Mouse (Mus musculus): ENCODE results near the gene Slc13a5. TPM values are rescaled to one million over a fixed set of nuclear protein-coding genes. Genes with fewer than 3 reads are reported as not detected.
A peak's percentile ranks its signal among the peaks of the same experiment; 100 is the strongest.

The Slc13a5 gene
- polyA plus RNA-seq, 1 experiment from 2014 or later: 2.0 TPM

GRCm38 (mm10) chr11:72271761-72272160, 4.7 kb upstream of the Slc13a5 start:
- Histone ChIP-seq H3K36me3 (replicated peaks; ENCODE audit: control insufficient read depth, insufficient read depth) (no peaks in the 10 kb centered on the region), H3K9ac (no peak overlapping the region), H3K27me3 (ENCODE audit: control insufficient read depth, insufficient read depth, low read length) (0 out of 2 replicates have a peak, but pooled peaks cover 5% of the 10 kb centered on the region), H3K4me2 (replicated peaks) (no peak overlapping the region), H3K4me3 (replicated peaks; ENCODE audit: low read length) (no peak overlapping the region), H3K27ac (no peak overlapping the region), H3K4me1 (replicated peaks; ENCODE audit: control insufficient read depth, insufficient read depth, low read length) (no peaks in the 10 kb centered on the region), H3K9me3 (ENCODE audit: control insufficient read depth, low read length) (no peaks in the 10 kb centered on the region)
- no peak for ATAC-seq (ENCODE audit: low FRiP score)
- WGBS: 79% methylated on average over 1 of the region's 1 CpGs
- DNase-seq (ENCODE audit: low spot score): no peak

- Histone ChIP-seq H3K4me1 (replicated peaks; ENCODE audit: control insufficient read depth, insufficient read depth, low read length) (peaks cover 4% of the 10 kb centered on the region; the same call in 1 of the 2 replicates), H3K9me3 (ENCODE audit: control insufficient read depth, low read length) (no peaks in the 10 kb centered on the region), H3K9ac (peak overlapping the region; percentile 47), H3K4me2 (replicated peaks) (peak overlapping the region; percentile 72), H3K36me3 (replicated peaks; ENCODE audit: control insufficient read depth, insufficient read depth) (no peaks in the 10 kb centered on the region), H3K4me3 (replicated peaks; ENCODE audit: low read length) (peak overlapping the region; percentile 34), H3K27me3 (ENCODE audit: control insufficient read depth, insufficient read depth, low read length) (peaks cover 25% of the 10 kb centered on the region), H3K27ac (no peak overlapping the region)
- DNase-seq (ENCODE audit: low spot score) (peak; percentile 57), ATAC-seq (ENCODE audit: low FRiP score) (peak; percentile 83)
- WGBS: 2% methylated on average over 46 of the region's 46 CpGs
Measured at GRCm38 (mm10) chr11:72266207-72266959, 639 bp downstream of the Slc13a5 start.

- H3K27me3 ChIP-seq (ENCODE audit: control insufficient read depth, insufficient read depth, low read length): peaks cover 25% of the 10 kb centered on the region
- H3K9ac ChIP-seq: no peak overlapping the region
- H3K27ac ChIP-seq: no peak overlapping the region
- no peak for DNase-seq (ENCODE audit: low spot score)
- H3K4me2 ChIP-seq (replicated peaks): 0 out of 2 replicates have a peak overlapping the region, but pooled peaks have one; percentile 72
- H3K9me3 ChIP-seq (ENCODE audit: control insufficient read depth, low read length): no peaks in the 10 kb centered on the region
- H3K4me3 ChIP-seq (replicated peaks; ENCODE audit: low read length): peak overlapping the region; percentile 34; the same call in 1 of the 2 replicates
- 6% methylated on average over 11 of the region's 11 CpGs for WGBS
- ATAC-seq (ENCODE audit: low FRiP score): no peak
- H3K4me1 ChIP-seq (replicated peaks; ENCODE audit: control insufficient read depth, insufficient read depth, low read length): peaks cover 4% of the 10 kb centered on the region; the same call in 1 of the 2 replicates
- H3K36me3 ChIP-seq (replicated peaks; ENCODE audit: control insufficient read depth, insufficient read depth): no peaks in the 10 kb centered on the region
Measured at GRCm38 (mm10) chr11:72265483-72265882, 1.5 kb downstream of the Slc13a5 start.

GRCm38 (mm10) chr11:72256441-72256840, 10.6 kb downstream of the Slc13a5 start:
- no peaks in the 10 kb centered on the region for H3K4me1 ChIP-seq (replicated peaks; ENCODE audit: control insufficient read depth, insufficient read depth, low read length)
- no peaks in the 10 kb centered on the region for H3K27me3 ChIP-seq (ENCODE audit: control insufficient read depth, insufficient read depth, low read length)
- no peak for ATAC-seq (ENCODE audit: low FRiP score)
- H3K36me3 ChIP-seq (replicated peaks; ENCODE audit: control insufficient read depth, insufficient read depth): no peaks in the 10 kb centered on the region
- no peak overlapping the region for H3K27ac ChIP-seq
- H3K4me3 ChIP-seq (replicated peaks; ENCODE audit: low read length): no peak overlapping the region
- H3K4me2 ChIP-seq (replicated peaks): no peak overlapping the region
- H3K9me3 ChIP-seq (ENCODE audit: control insufficient read depth, low read length): no peaks in the 10 kb centered on the region
- WGBS: 85% methylated on average over 2 of the region's 2 CpGs
- no peak overlapping the region for H3K9ac ChIP-seq
- no peak for DNase-seq (ENCODE audit: low spot score)

GRCm38 (mm10) chr11:72255629-72256028, 11.4 kb downstream of the Slc13a5 start:
- H3K4me2 ChIP-seq (replicated peaks): no peak overlapping the region
- no peak overlapping the region for H3K9ac ChIP-seq
- H3K4me3 ChIP-seq (replicated peaks; ENCODE audit: low read length): no peak overlapping the region
- WGBS: 96% methylated on average over 4 of the region's 4 CpGs
- H3K36me3 ChIP-seq (replicated peaks; ENCODE audit: control insufficient read depth, insufficient read depth): no peaks in the 10 kb centered on the region
- ATAC-seq (ENCODE audit: low FRiP score) (no peak), DNase-seq (ENCODE audit: low spot score) (no peak)
- no peaks in the 10 kb centered on the region for H3K4me1 ChIP-seq (replicated peaks; ENCODE audit: control insufficient read depth, insufficient read depth, low read length)
- H3K27me3 ChIP-seq (ENCODE audit: control insufficient read depth, insufficient read depth, low read length): no peaks in the 10 kb centered on the region
- no peaks in the 10 kb centered on the region for H3K9me3 ChIP-seq (ENCODE audit: control insufficient read depth, low read length)
- H3K27ac ChIP-seq: no peak overlapping the region

- no peaks in the 10 kb centered on the region for H3K27me3 ChIP-seq (ENCODE audit: control insufficient read depth, insufficient read depth, low read length)
- 85% methylated on average over 8 of the region's 8 CpGs for WGBS
- no peak for ATAC-seq (ENCODE audit: low FRiP score)
- no peaks in the 10 kb centered on the region for H3K4me1 ChIP-seq (replicated peaks; ENCODE audit: control insufficient read depth, insufficient read depth, low read length)
- no peak for DNase-seq (ENCODE audit: low spot score)
- H3K36me3 ChIP-seq (replicated peaks; ENCODE audit: control insufficient read depth, insufficient read depth): no peaks in the 10 kb centered on the region
- H3K4me2 ChIP-seq (replicated peaks): no peak overlapping the region
- H3K9me3 ChIP-seq (ENCODE audit: control insufficient read depth, low read length): no peaks in the 10 kb centered on the region
- no peak overlapping the region for H3K27ac ChIP-seq
- no peak overlapping the region for H3K9ac ChIP-seq
- H3K4me3 ChIP-seq (replicated peaks; ENCODE audit: low read length): no peak overlapping the region
Measured at GRCm38 (mm10) chr11:72245196-72245753, 21.7 kb downstream of the Slc13a5 start.

- no peak for DNase-seq (ENCODE audit: low spot score)
- no peak for ATAC-seq (ENCODE audit: low FRiP score)
- 70% methylated on average over 4 of the region's 4 CpGs for WGBS
- Histone ChIP-seq H3K4me1 (replicated peaks; ENCODE audit: control insufficient read depth, insufficient read depth, low read length) (no peaks in the 10 kb centered on the region), H3K9me3 (ENCODE audit: control insufficient read depth, low read length) (no peaks in the 10 kb centered on the region), H3K9ac (no peak overlapping the region), H3K4me2 (replicated peaks) (no peak overlapping the region), H3K4me3 (replicated peaks; ENCODE audit: low read length) (no peak overlapping the region), H3K27ac (no peak overlapping the region), H3K27me3 (ENCODE audit: control insufficient read depth, insufficient read depth, low read length) (no peaks in the 10 kb centered on the region), H3K36me3 (replicated peaks; ENCODE audit: control insufficient read depth, insufficient read depth) (no peaks in the 10 kb centered on the region)
Measured at GRCm38 (mm10) chr11:72240062-72240860, 26.8 kb downstream of the Slc13a5 start.

GRCm38 (mm10) chr11:72234013-72234412, 33.0 kb downstream of the Slc13a5 start:
- ATAC-seq (ENCODE audit: low FRiP score) (no peak), DNase-seq (ENCODE audit: low spot score) (no peak)
- Histone ChIP-seq H3K27ac (no peak overlapping the region), H3K36me3 (replicated peaks; ENCODE audit: control insufficient read depth, insufficient read depth) (no peaks in the 10 kb centered on the region), H3K4me3 (replicated peaks; ENCODE audit: low read length) (no peak overlapping the region), H3K9ac (no peak overlapping the region), H3K27me3 (ENCODE audit: control insufficient read depth, insufficient read depth, low read length) (no peaks in the 10 kb centered on the region), H3K4me1 (replicated peaks; ENCODE audit: control insufficient read depth, insufficient read depth, low read length) (no peaks in the 10 kb centered on the region), H3K9me3 (ENCODE audit: control insufficient read depth, low read length) (no peaks in the 10 kb centered on the region), H3K4me2 (replicated peaks) (no peak overlapping the region)
- WGBS: 79% methylated on average over 5 of the region's 5 CpGs

- Histone ChIP-seq H3K4me1 (replicated peaks; ENCODE audit: control insufficient read depth, insufficient read depth, low read length) (no peaks in the 10 kb centered on the region), H3K4me3 (replicated peaks; ENCODE audit: low read length) (no peak overlapping the region), H3K9me3 (ENCODE audit: control insufficient read depth, low read length) (no peaks in the 10 kb centered on the region), H3K4me2 (replicated peaks) (no peak overlapping the region), H3K9ac (no peak overlapping the region), H3K36me3 (replicated peaks; ENCODE audit: control insufficient read depth, insufficient read depth) (no peaks in the 10 kb centered on the region), H3K27me3 (ENCODE audit: control insufficient read depth, insufficient read depth, low read length) (no peaks in the 10 kb centered on the region), H3K27ac (no peak overlapping the region)
- no peak for DNase-seq (ENCODE audit: low spot score)
- WGBS: 100% methylated on average over 1 of the region's 1 CpGs
- ATAC-seq (ENCODE audit: low FRiP score): no peak
Measured at GRCm38 (mm10) chr11:72232991-72233390, 34.0 kb downstream of the Slc13a5 start.
